Mouse (Mus musculus) lung, postnatal 14 days (tissue): ENCODE results near the gene Utp20.
"Not testable (repeated sequence)": the region's sequence is repeated elsewhere in the genome, so short reads cannot be mapped to it uniquely, and the experiment has no call there.

Experiments used
- DNase-seq: peaks from one replicate; pipeline ENCODE4 v3.0.0; 2021

Gene Utp20

GRCm38 (mm10) chr10:88783135-88783534 lies 43.5 kb downstream of the Utp20 start:
- DNase-seq = not testable (repeated sequence)

DNA sequence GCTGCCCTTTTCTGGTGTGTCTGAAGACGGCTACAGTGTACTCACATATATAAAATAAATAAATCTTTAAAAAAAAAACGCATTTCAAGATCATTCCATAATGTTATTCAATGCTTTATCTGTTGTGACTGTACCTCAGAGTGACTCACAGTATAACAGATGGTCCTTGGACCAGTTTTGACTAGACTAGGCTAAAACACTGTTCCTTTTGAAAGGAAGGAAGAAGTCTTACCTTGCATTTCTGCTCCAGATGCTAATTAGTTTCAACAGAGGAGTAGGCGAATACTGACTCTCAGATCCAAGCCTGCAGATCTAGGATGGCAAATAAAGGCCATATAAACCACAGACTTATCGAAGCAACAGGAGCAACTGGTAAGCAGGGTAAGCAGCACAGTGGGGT lies 45.9 kb downstream of the Utp20 start:
- no peak for DNase-seq

- no peak for DNase-seq
These were observed 50.4 kb downstream of the Utp20 start for GRCm38 (mm10) chr10:88776206-88776605.

DNA sequence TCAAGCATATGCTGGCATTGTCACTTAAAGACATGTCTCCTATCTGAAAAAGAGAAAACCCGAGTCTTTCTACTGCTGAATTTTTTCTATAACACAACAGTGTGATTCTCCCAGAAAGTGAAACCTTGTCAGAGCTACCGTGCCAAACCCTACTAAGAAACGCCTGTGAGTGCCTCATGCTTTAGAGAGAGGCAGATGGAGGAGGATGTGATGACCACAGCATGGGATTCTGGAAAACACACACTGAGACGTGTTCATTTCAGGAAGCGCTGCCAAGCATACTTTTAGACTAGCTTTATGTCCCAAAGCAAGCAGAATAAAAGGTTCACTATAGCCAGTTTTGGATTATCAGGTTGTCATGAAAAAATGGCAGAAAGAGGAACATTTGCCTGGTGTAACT lies 53.6 kb downstream of the Utp20 start:
- not testable (repeated sequence) for DNase-seq

- no peak for DNase-seq
These were observed 56.9 kb downstream of the Utp20 start for GRCm38 (mm10) chr10:88769676-88770075.

DNA sequence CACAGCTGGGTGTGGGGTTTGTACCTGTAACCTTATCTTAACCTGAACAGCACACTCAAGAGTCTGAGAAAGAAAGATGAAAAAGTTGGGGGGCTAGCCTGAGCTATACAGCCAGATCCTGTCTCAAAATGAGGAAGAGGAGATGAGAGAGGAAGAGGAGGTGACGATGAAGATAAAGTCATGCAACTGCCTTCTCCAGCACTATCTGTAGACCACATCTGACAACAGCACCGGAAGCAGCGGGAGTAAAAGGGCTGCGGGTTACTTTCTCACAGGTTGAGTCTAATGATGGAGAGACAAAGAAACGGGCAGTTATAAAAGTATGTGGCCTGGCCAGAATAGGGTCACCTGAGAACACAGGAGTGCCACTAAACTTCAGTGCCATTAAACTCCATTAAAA lies 57.6 kb downstream of the Utp20 start:
- DNase-seq = no peak

DNA sequence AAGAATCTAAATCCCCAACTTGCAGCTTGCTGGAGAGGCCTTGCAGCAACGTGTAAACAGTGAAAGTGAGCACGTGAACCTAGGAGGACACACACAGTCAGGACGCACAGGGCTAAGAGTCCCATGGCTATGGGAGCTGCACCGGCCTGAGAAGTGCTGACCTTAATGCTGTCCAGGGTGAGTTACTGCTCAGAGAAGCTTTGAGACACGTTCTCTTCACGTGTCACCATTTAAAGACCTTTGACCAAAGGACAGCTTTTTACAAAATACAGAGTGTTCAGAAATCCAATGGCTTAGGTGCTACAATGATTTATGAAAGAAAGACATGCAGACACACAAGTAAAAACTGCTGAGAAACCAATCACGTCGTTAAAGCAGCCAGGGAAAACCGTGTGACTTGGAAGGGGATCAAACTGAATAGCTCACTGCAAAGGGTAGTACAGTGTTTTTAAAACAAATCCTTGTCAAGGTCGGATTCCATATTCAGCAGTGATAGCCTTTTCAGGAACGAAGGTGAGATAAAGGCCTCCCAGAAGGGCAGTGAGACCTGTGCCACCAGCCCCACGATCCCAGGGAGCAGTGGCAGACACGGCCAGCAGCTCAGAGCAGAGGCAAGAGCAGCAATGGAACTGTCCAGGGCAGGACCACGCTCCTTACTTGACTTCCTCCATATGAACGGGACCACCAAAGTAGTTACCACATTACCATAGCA lies 61.0 kb downstream of the Utp20 start:
- no peak for DNase-seq

DNA sequence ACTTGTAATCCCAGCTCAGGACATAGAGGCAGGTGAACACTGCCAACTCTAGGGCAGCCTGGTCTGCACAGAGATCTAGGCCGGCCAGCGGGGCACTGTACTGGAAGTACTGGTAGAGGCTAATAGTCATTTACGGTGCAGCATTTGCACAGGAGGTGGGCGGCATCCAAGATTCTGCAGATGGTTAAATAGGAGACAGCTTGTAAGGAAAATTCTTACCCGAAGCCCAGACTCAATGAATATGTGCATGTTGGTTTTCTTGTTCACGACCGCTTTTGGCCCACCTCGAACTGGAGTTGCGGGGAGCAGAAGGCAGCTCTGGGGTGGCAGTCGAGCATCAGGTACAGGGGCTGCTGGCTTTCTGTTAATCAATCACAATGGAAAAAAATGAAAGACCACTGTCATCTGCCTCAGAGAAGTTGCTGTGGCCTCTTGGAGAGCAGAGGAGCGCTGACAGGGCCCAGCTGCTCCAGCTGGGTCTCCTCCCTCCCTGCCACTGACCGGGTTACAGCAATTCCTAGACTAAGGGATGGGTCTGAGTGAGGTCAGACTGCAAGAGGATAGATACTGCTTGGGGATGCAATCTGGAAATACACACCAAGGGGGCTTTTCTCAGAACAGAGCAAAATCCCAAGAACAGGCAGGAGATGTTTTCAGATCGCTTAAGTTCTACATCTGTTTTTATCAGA lies 64.9 kb downstream of the Utp20 start:
- no peak for DNase-seq

DNA sequence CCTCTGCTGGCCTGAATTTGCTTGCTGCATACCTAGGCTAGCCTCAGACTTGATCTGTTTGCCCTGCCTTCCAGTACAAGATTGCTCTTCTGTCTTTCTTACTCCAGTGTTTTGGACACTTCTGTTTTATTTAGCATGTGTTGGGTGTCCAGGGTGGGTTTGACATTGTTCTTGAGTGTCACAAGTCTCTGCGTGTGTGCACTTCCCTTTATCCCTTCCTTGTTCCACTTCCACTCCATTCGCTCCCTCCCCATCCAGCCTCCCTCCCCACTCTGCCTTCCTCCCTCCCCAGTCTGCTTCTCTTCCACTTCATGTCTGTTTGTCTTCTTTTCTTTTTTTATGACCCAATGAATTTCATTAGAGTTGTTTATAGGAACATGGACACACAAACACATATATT lies 85.2 kb downstream of the Utp20 start:
- DNase-seq = no peak

GRCm38 (mm10) chr10:88740781-88741180 lies 85.8 kb downstream of the Utp20 start:
- no peak for DNase-seq

GRCm38 (mm10) chr10:88739818-88740217 lies 86.8 kb downstream of the Utp20 start:
- DNase-seq = no peak

DNA sequence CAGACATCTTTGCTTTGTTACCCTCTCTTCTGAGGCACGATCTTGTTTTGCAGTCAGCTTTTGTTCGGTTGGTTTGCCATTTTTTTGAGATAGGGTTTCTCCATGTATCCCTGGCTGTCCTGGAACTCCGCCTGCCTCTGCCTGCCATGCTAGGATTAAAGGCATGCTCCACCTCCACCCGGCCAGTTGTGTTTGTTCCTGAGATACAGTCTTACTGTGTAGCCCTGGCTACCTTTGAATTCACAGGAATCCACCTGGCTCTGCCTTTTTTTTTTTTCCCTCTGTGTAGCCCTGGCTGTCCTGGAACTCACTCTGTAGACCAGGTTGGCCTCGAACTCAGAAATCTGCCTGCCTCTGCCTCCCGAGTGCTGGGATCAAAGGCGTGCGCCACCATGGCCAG lies 87.5 kb downstream of the Utp20 start:
- DNase-seq = not testable (repeated sequence)

DNA sequence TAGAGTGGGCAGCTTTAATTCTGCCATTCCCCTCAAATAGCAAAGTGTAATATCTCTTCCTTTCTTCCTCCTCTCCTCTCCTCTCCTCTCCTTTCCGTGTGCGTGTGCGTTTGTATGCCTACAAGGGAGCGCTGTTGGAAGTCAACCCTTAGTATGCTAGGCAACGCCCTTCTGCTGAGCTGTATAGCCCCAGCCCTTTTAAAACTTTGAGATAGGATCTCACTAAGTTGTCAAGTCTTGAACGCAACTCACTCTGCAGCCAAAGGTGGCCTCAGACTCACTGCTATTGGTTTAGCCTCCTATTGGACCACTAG lies 94.3 kb downstream of the Utp20 start:
- DNase-seq = no peak

DNA sequence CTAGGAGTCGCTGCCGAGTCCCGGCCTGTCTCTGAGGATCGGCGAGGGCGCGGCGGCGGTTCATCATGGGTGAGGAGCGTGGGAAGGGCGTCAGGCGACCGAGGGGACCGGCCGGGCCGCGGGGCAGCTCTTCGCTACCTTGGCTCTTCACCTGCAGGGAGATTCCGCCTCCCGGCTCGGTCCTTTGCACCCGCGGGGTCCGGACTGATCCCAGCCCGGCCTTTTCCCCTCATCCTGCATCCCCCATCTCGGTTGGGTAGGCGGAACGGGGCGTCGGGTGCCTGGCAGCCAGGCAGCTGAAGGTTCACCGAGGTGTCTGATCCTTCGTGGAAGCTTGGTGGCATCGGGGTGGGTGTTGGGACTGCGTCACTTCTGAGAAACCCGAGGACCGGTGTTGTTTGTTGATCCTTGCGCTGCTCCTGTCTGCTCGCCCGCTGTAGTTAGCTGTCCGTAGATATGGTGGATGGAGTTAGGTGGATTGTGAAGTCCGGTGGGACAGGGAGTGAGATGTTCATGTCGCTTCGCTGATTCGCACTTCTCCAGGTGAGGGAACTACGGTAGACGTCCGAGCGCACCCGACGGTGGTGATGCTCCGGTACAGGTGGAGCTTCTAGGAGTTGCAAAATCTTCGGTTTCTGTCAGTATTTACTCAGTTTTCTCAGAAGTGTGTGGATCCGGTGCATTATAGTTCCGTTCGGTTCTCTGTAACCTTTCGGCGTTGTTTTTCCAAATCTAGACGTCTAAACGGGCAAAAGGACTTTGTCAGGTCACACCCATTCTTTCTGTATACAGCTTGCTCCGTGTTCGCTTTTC lies 94.9 kb downstream of the Utp20 start:
- DNase-seq = no peak

GRCm38 (mm10) chr10:88730571-88731495 lies 95.8 kb downstream of the Utp20 start, which contains the start of gene Arl1:
TSS of gene Arl1 (plus strand) at chr10:88730858.
- peak; percentile 95 for DNase-seq

GRCm38 (mm10) chr10:88728166-88728565 lies 98.4 kb downstream of the Utp20 start:
- no peak for DNase-seq

- DNase-seq = peak; percentile 55
These were observed 99.5 kb downstream of the Utp20 start for GRCm38 (mm10) chr10:88727128-88727527.

GRCm38 (mm10) chr10:88725343-88725742 lies 101.3 kb downstream of the Utp20 start:
- peak; percentile 49 for DNase-seq

GRCm38 (mm10) chr10:88719618-88720017 lies 107.0 kb downstream of the Utp20 start:
- no peak for DNase-seq

DNA sequence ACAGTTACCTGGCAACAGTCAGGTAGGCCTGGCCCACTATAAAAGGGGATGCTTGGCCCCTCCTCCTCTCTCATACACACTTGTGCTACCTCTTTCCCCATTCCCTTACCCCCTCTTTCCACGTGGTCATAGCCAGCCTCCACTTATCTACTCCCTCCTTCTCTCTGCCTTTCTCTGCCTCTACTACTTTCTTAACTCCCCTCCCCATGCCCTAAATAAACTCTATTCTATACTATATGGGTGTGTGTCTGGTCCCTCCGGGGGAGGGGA lies 108.9 kb downstream of the Utp20 start:
- DNase-seq = no peak

DNA sequence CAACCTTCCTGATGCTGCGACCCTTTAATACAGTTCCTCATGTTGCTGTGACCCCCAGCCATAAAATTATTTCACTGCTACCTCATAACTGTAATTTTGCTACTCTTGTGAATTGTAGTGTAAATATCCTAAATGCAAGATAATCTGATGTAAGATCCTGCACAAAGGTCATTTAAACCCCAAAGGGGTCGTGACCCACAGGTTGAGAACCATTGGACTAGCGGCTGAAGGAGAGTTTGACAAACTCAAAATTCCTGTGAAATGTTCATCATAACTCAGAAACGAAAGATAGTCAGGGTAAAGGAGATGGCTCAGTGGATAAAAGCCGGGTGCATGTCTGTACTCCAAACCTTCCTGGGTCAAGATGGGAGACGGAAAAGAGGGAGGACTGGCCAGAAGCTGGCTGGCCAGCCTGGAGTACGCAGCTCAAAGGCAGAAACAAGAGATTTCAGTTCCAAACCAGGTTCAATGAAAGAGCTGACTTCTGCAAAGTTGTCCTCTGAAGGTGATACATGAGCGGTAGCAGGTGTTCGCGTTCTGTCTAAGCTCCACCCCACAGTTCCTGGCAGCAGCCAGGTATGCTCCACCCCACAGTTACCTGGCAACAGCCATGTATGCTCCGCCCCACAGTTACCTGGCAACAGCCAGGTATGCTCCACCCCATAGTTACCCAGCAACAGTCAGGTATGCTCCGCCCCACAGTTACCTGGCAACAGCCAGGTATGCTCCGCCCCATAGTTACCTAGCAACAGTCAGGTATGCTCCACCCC lies 109.4 kb downstream of the Utp20 start:
- no peak for DNase-seq

GRCm38 (mm10) chr10:88715621-88716020 lies 111.0 kb downstream of the Utp20 start:
- DNase-seq = no peak
